Mouse (Mus musculus) midbrain, embryonic 10.5 days (tissue): ENCODE data around the gene Rabep2. TPM values are rescaled to one million over a fixed set of nuclear protein-coding genes. Genes with fewer than 3 reads are reported as not detected.
A peak's percentile ranks its signal among the peaks of the same experiment; 100 is the strongest.
"Not testable (repeated sequence)": the region's sequence is repeated elsewhere in the genome, so short reads cannot be mapped to it uniquely, and the experiment has no call there.

Experiments used
- DNase-seq: peaks from one replicate; pipeline ENCODE4 v3.0.0-alpha.2; 2017; ENCODE audit warnings: low spot score
- H3K27ac ChIP-seq: fragments of 300-500 bp; sonication (generic); replicated peaks from 2 replicates; pipeline ENCODE4 v1.5.1; 2016; ENCODE audit warnings: mild to moderate bottlenecking
- H3K27me3 ChIP-seq: fragments of 300-500 bp; sonication (generic); 2 replicates; pipeline ENCODE4 v1.6.1; 2016; ENCODE audit warnings: low read depth, mild to moderate bottlenecking; ENCODE audit not compliant: poor library complexity, severe bottlenecking
- H3K36me3 ChIP-seq: fragments of 300-500 bp; sonication (generic); 2 replicates; pipeline ENCODE4 v1.6.1; 2016; ENCODE audit warnings: mild to moderate bottlenecking, moderate library complexity
- H3K4me1 ChIP-seq: fragments of 300-500 bp; sonication (generic); 2 replicates; pipeline ENCODE4 v1.6.1; 2016
- H3K4me3 ChIP-seq: fragments of 300-500 bp; sonication (generic); 2 replicates; pipeline ENCODE4 v1.5.1; 2016; ENCODE audit warnings: mild to moderate bottlenecking, moderate library complexity
- H3K9me3 ChIP-seq: fragments of 300-500 bp; sonication (generic); replicated peaks from 2 replicates; pipeline ENCODE4 v1.6.1; 2016; ENCODE audit warnings: mild to moderate bottlenecking
- WGBS: fragments of 180-500 bp; shearing (Covaris S2); methylation state at CpG from one replicate; pipeline ENCODE4 v1.1.7; 2016; 5-methylcytosine and 5-hydroxymethylcytosine counted together
- polyA plus RNA-seq: library from polyadenylated mRNA; unstranded; fragments of >200 nt; fragmentation: Nextera tagmentation; extraction: Ambion mirVana; gene quantifications from 2 replicates; pipeline ENCODE4 v1.2.1, GENCODE M21; 2016

The Rabep2 gene
- polyA plus RNA-seq, 1 experiment from 2014 or later: 27.0 TPM

- H3K4me1 ChIP-seq: peaks cover 17% of the 10 kb centered on the region
- H3K4me3 ChIP-seq: peak overlapping the region; percentile 79
- not testable (repeated sequence) for DNase-seq, H3K27me3 ChIP-seq, H3K9me3 ChIP-seq
- peaks cover 44% of the 10 kb centered on the region for H3K36me3 ChIP-seq
- WGBS: 20% methylated on average over 25 of the region's 25 CpGs
- H3K27ac ChIP-seq: peak overlapping the region; percentile 85
Measured at GRCm38 (mm10) chr7:126487617-126488385, 59.2 kb downstream of the Rabep2 start.

GRCm38 (mm10) chr7:126491005-126491404, 62.4 kb downstream of the Rabep2 start:
- H3K4me3 ChIP-seq: no peak overlapping the region
- H3K27me3 ChIP-seq: no peaks in the 10 kb centered on the region
- H3K27ac ChIP-seq: no peak overlapping the region
- WGBS: 93% methylated on average over 1 of the region's 1 CpGs
- H3K36me3 ChIP-seq: peaks cover 77% of the 10 kb centered on the region
- no peak for DNase-seq
- peaks cover 13% of the 10 kb centered on the region for H3K4me1 ChIP-seq
- no peaks in the 10 kb centered on the region for H3K9me3 ChIP-seq

- peaks cover 86% of the 10 kb centered on the region for H3K36me3 ChIP-seq
- WGBS: 72% methylated on average over 11 of the region's 11 CpGs
- DNase-seq: no peak
- H3K27me3 ChIP-seq: no peaks in the 10 kb centered on the region
- peaks cover 10% of the 10 kb centered on the region for H3K4me1 ChIP-seq
- H3K27ac ChIP-seq: no peak overlapping the region
- no peak overlapping the region for H3K4me3 ChIP-seq
- H3K9me3 ChIP-seq: no peaks in the 10 kb centered on the region
Measured at GRCm38 (mm10) chr7:126491973-126492372, 63.4 kb downstream of the Rabep2 start.

GRCm38 (mm10) chr7:126494120-126494519, 65.6 kb downstream of the Rabep2 start:
- Histone ChIP-seq H3K4me1 (no peaks in the 10 kb centered on the region), H3K27me3 (no peaks in the 10 kb centered on the region), H3K36me3 (peaks cover 99% of the 10 kb centered on the region), H3K27ac (no peak overlapping the region), H3K9me3 (no peaks in the 10 kb centered on the region), H3K4me3 (no peak overlapping the region)
- DNase-seq: no peak
- WGBS: 92% methylated on average over 6 of the region's 6 CpGs

- no peaks in the 10 kb centered on the region for H3K9me3 ChIP-seq
- peaks cover 9% of the 10 kb centered on the region for H3K4me1 ChIP-seq
- H3K27ac ChIP-seq: no peak overlapping the region
- no peaks in the 10 kb centered on the region for H3K27me3 ChIP-seq
- 93% methylated on average over 5 of the region's 5 CpGs for WGBS
- no peak for DNase-seq
- H3K4me3 ChIP-seq: no peak overlapping the region
- H3K36me3 ChIP-seq: peaks cover 98% of the 10 kb centered on the region
Measured at GRCm38 (mm10) chr7:126496475-126496874, 67.9 kb downstream of the Rabep2 start.

GRCm38 (mm10) chr7:126497966-126498365, 69.4 kb downstream of the Rabep2 start:
- no peaks in the 10 kb centered on the region for H3K27me3 ChIP-seq
- peaks cover 83% of the 10 kb centered on the region for H3K36me3 ChIP-seq
- no peak for DNase-seq
- H3K4me3 ChIP-seq: no peak overlapping the region
- no peak overlapping the region for H3K27ac ChIP-seq
- no peaks in the 10 kb centered on the region for H3K9me3 ChIP-seq
- H3K4me1 ChIP-seq: peaks cover 11% of the 10 kb centered on the region
- 97% methylated on average over 12 of the region's 12 CpGs for WGBS

Other genes with a start within 250 kb of the Rabep2 start
- 61.3 and 65.7 TPM in 2 replicates for gene Xpo6, start 228.3 kb upstream of the Rabep2 start, polyA plus RNA-seq
- gene Sbk1, start 156.1 kb upstream of the Rabep2 start, polyA plus RNA-seq: 91.5 and 129 TPM in 2 replicates
- gene Lat, start 59.2 kb upstream of the Rabep2 start, polyA plus RNA-seq: 1.6 and 2.6 TPM in 2 replicates
- gene Spns1, start 51.3 kb upstream of the Rabep2 start, polyA plus RNA-seq: 67.6 and 68.9 TPM in 2 replicates
- 2.6 and 2.8 TPM in 2 replicates for gene Nfatc2ip, start 32.0 kb upstream of the Rabep2 start, polyA plus RNA-seq
- gene Cd19, start 13.9 kb upstream of the Rabep2 start, polyA plus RNA-seq: 0.07 and 0.16 TPM in 2 replicates
- gene Atp2a1, start 34.3 kb downstream of the Rabep2 start, polyA plus RNA-seq: 0.16 and 0.28 TPM in 2 replicates
- 54.1 and 58.7 TPM in 2 replicates for gene Sh2b1, start 46.7 kb downstream of the Rabep2 start, polyA plus RNA-seq
- 161 and 178 TPM in 2 replicates for gene Tufm, start 58.6 kb downstream of the Rabep2 start, polyA plus RNA-seq
- gene Atxn2l, start 74.7 kb downstream of the Rabep2 start, polyA plus RNA-seq: 44.8 and 50.2 TPM in 2 replicates
- gene Eif3c, start 137.7 kb downstream of the Rabep2 start, polyA plus RNA-seq: 206 and 215 TPM in 2 replicates
- 0.41 and 0.58 TPM in 2 replicates for gene Apobr, start 156.2 kb downstream of the Rabep2 start, polyA plus RNA-seq
- gene Cln3, start 157.1 kb downstream of the Rabep2 start, polyA plus RNA-seq: 23.8 and 32.3 TPM in 2 replicates
- not detected in 2 replicates for gene Il27, start 166.2 kb downstream of the Rabep2 start, polyA plus RNA-seq
- 1.6 and 3.1 TPM in 2 replicates for gene Nupr1, start 202.1 kb downstream of the Rabep2 start, polyA plus RNA-seq
- gene Sgf29, start 220.6 kb downstream of the Rabep2 start, polyA plus RNA-seq: 61.9 and 63.5 TPM in 2 replicates
- gene Sult1a1, start 247.7 kb downstream of the Rabep2 start, polyA plus RNA-seq: 0.29 TPM in 1 of 2 replicates, not detected in the other